Mouse (Mus musculus): ENCODE data around the gene Fam161b. TPM values are rescaled to one million over a fixed set of nuclear protein-coding genes. Genes with fewer than 3 reads are reported as not detected.

Gene Fam161b
- polyA plus RNA-seq, 1 experiment from 2014 or later, result 1.4 TPM

GRCm38 (mm10) chr12:84316006-84316405, 45.6 kb downstream of the Fam161b start:
- Histone ChIP-seq H3K4me1 (replicated peaks) (peaks cover 42% of the 10 kb centered on the region), H3K9ac (peak overlapping the region; percentile 99), H3K27ac (replicated peaks) (peak overlapping the region; percentile 90), H3K9me3 (replicated peaks) (no peaks in the 10 kb centered on the region), H3K4me3 (replicated peaks) (peak overlapping the region; percentile 95), H3K27me3 (no peaks in the 10 kb centered on the region), H3K4me2 (peak overlapping the region; percentile 91), H3K36me3 (replicated peaks) (0 out of 2 replicates have a peak, but pooled peaks cover 11% of the 10 kb centered on the region)
- no peak for ATAC-seq (ENCODE audit: insufficient read depth)
- WGBS (ENCODE audit: insufficient replicate concordance), result 37% methylated on average over 7 of the region's 7 CpGs

GRCm38 (mm10) chr12:84311306-84311705, 50.3 kb downstream of the Fam161b start:
- no peak overlapping the region for H3K4me3 ChIP-seq (replicated peaks)
- H3K27me3 ChIP-seq, result no peaks in the 10 kb centered on the region
- H3K36me3 ChIP-seq (replicated peaks), result peaks cover 45% of the 10 kb centered on the region
- no peak overlapping the region for H3K4me2 ChIP-seq
- 78% methylated on average over 4 of the region's 5 CpGs for WGBS (ENCODE audit: insufficient replicate concordance)
- no peak for ATAC-seq (ENCODE audit: insufficient read depth)
- no peak overlapping the region for H3K27ac ChIP-seq (replicated peaks)
- no peak overlapping the region for H3K9ac ChIP-seq
- H3K4me1 ChIP-seq (replicated peaks), result peaks cover 9% of the 10 kb centered on the region
- no peaks in the 10 kb centered on the region for H3K9me3 ChIP-seq (replicated peaks)

- Histone ChIP-seq H3K4me3 (replicated peaks) (no peak overlapping the region), H3K36me3 (replicated peaks) (peaks cover 80% of the 10 kb centered on the region), H3K9me3 (replicated peaks) (no peaks in the 10 kb centered on the region), H3K27me3 (no peaks in the 10 kb centered on the region), H3K4me2 (no peak overlapping the region), H3K9ac (no peak overlapping the region), H3K4me1 (replicated peaks) (peaks cover under 1% of the 10 kb centered on the region), H3K27ac (replicated peaks) (no peak overlapping the region)
- ATAC-seq (ENCODE audit: insufficient read depth), result no peak
- WGBS (ENCODE audit: insufficient replicate concordance), result 71% methylated on average over 1 of the region's 1 CpGs
These were observed 57.1 kb downstream of the Fam161b start for GRCm38 (mm10) chr12:84304554-84304953.

GRCm38 (mm10) chr12:84304101-84304500, 57.5 kb downstream of the Fam161b start:
- H3K36me3 ChIP-seq (replicated peaks), result peaks cover 82% of the 10 kb centered on the region
- no peak overlapping the region for H3K9ac ChIP-seq
- H3K27ac ChIP-seq (replicated peaks), result no peak overlapping the region
- ATAC-seq (ENCODE audit: insufficient read depth), result no peak
- H3K9me3 ChIP-seq (replicated peaks), result no peaks in the 10 kb centered on the region
- H3K4me1 ChIP-seq (replicated peaks), result peaks cover 5% of the 10 kb centered on the region
- WGBS (ENCODE audit: insufficient replicate concordance), result 82% methylated on average over 5 of the region's 5 CpGs
- H3K27me3 ChIP-seq, result no peaks in the 10 kb centered on the region
- no peak overlapping the region for H3K4me3 ChIP-seq (replicated peaks)
- no peak overlapping the region for H3K4me2 ChIP-seq

- H3K27me3 ChIP-seq, result no peaks in the 10 kb centered on the region
- no peak overlapping the region for H3K4me3 ChIP-seq (replicated peaks)
- H3K9ac ChIP-seq, result no peak overlapping the region
- H3K27ac ChIP-seq (replicated peaks), result no peak overlapping the region
- 72% methylated on average over 2 of the region's 2 CpGs for WGBS (ENCODE audit: insufficient replicate concordance)
- H3K4me1 ChIP-seq (replicated peaks), result peaks cover 7% of the 10 kb centered on the region
- peak; percentile 72 for ATAC-seq (ENCODE audit: insufficient read depth)
- peaks cover 79% of the 10 kb centered on the region for H3K36me3 ChIP-seq (replicated peaks)
- no peaks in the 10 kb centered on the region for H3K9me3 ChIP-seq (replicated peaks)
- no peak overlapping the region for H3K4me2 ChIP-seq
These were observed 62.4 kb downstream of the Fam161b start for GRCm38 (mm10) chr12:84299265-84299664.

- WGBS (ENCODE audit: insufficient replicate concordance), result 91% methylated on average over 6 of the region's 6 CpGs
- no peaks in the 10 kb centered on the region for H3K27me3 ChIP-seq
- peaks cover 79% of the 10 kb centered on the region for H3K36me3 ChIP-seq (replicated peaks)
- H3K27ac ChIP-seq (replicated peaks), result no peak overlapping the region
- H3K4me2 ChIP-seq, result no peak overlapping the region
- no peaks in the 10 kb centered on the region for H3K9me3 ChIP-seq (replicated peaks)
- H3K4me1 ChIP-seq (replicated peaks), result peaks cover 7% of the 10 kb centered on the region
- H3K4me3 ChIP-seq (replicated peaks), result no peak overlapping the region
- no peak for ATAC-seq (ENCODE audit: insufficient read depth)
- no peak overlapping the region for H3K9ac ChIP-seq
These were observed 63.8 kb downstream of the Fam161b start for GRCm38 (mm10) chr12:84297851-84298250.

Other genes starting within 250 kb of the Fam161b start
- gene Dnal1, start 247.5 kb downstream of the Fam161b start, polyA plus RNA-seq (2015; fragmentation: Nextera tagmentation; extraction: Ambion mirVana), result 0.23 and 0.24 TPM in 2 replicates
- gene Pnma1, start 213.3 kb downstream of the Fam161b start, polyA plus RNA-seq (2015; fragmentation: Nextera tagmentation; extraction: Ambion mirVana), result 0.16 and 0.24 TPM in 2 replicates
- 7.7 and 8.7 TPM in 2 replicates for gene Elmsan1, start 143.0 kb downstream of the Fam161b start, polyA plus RNA-seq (2015; fragmentation: Nextera tagmentation; extraction: Ambion mirVana)
- 22.4 and 23.7 TPM in 2 replicates for gene Ptgr2, start 76.6 kb downstream of the Fam161b start, polyA plus RNA-seq (2015; fragmentation: Nextera tagmentation; extraction: Ambion mirVana)
- 35.4 and 38.4 TPM in 2 replicates for gene Zfp410, start 45.0 kb downstream of the Fam161b start, polyA plus RNA-seq (2015; fragmentation: Nextera tagmentation; extraction: Ambion mirVana)
- gene Coq6, start 176 bp downstream of the Fam161b start, polyA plus RNA-seq (2015; fragmentation: Nextera tagmentation; extraction: Ambion mirVana), result 24.7 and 25.5 TPM in 2 replicates
- 13.7 and 14.6 TPM in 2 replicates for gene Entpd5, start 47.2 kb upstream of the Fam161b start, polyA plus RNA-seq (2015; fragmentation: Nextera tagmentation; extraction: Ambion mirVana)
- gene Bbof1, start 47.2 kb upstream of the Fam161b start, polyA plus RNA-seq (2015; fragmentation: Nextera tagmentation; extraction: Ambion mirVana), result 0.21 and 0.26 TPM in 2 replicates
- gene Rnf113a2, start 55.4 kb upstream of the Fam161b start, polyA plus RNA-seq (2015; fragmentation: Nextera tagmentation; extraction: Ambion mirVana), result 12.2 and 12.6 TPM in 2 replicates
- 33.7 and 38.1 TPM in 2 replicates for gene Aldh6a1, start 89.2 kb upstream of the Fam161b start, polyA plus RNA-seq (2015; fragmentation: Nextera tagmentation; extraction: Ambion mirVana)
- gene Lin52, start 89.6 kb upstream of the Fam161b start, polyA plus RNA-seq (2015; fragmentation: Nextera tagmentation; extraction: Ambion mirVana), result 11.9 and 13.3 TPM in 2 replicates
- not detected in 2 replicates for gene Vsx2, start 207.9 kb upstream of the Fam161b start, polyA plus RNA-seq (2015; fragmentation: Nextera tagmentation; extraction: Ambion mirVana)